Mouse (Mus musculus) layer of hippocampus, postnatal 36 days (tissue): ENCODE measurements around the gene Asnsd1. TPM values are rescaled to one million over a fixed set of nuclear protein-coding genes. Genes with fewer than 3 reads are reported as not detected.
"Not testable (repeated sequence)": the region's sequence is repeated elsewhere in the genome, so short reads cannot be mapped to it uniquely, and the experiment has no call there.

Experiments
- DNase-seq, 2 experiments: peaks; one replicate each; pipeline ENCODE4 v3.0.0; 2022
- total RNA-seq, 2 experiments: library from RNA; stranded (reverse); gene quantifications; 2 replicates each; pipeline ENCODE4 v1.2.3; 2021

Gene Asnsd1
- total RNA-seq = 10 to 100 TPM; 20.2 to 21.2 TPM

- DNase-seq = peak; percentile 96 to 97
Measured at GRCm38 (mm10) chr1:53352327-53353261, at the start of gene Asnsd1, which contains the start of the genes Asdurf and Gm28551. Gene Asnsd1, minus strand, starts transcription at chr1:53352752. Gene Asdurf, minus strand, starts transcription at chr1:53352619. Gene Gm28551, minus strand, starts transcription at chr1:53352667.

DNA sequence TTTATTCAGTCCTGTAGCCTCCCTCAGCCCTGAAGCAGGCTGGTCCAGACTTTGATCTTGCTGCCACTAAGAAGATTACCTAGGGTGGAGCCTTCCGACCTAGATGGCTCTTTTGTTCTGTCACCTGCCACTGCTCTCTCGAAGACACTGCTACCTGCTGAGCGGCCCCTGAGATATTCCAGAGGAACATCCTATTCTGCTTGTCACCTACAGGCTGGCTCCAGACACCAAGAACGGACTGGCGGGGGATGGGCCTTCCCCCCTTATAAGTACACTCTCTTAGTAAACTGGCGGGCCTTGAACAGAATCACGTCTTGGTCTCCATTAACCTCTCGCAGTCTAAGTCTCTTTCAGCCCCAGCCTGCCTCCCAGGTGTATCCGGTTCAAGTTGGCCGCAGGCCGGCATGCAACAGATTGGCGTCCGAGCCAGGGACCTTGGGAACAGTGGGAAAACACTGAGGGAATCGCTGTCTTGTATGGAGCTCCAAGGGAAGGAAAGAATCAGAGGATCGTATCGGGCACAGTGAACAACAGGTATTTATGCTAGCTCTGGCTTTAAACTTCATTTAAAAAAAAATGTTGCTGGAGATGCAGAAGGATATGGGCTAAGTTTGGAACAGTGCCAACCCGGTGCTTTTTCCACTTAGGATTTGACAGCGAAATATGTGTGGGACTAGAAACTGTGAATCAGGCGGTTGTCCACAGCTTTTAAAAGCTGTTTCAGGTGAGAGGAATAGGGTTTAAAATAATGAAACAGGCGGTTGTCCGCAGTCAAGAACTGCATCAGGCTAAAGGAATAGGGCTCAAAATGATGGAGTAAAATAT, 41.6 kb upstream of the Asnsd1 start:
- DNase-seq = not testable (repeated sequence)

DNA sequence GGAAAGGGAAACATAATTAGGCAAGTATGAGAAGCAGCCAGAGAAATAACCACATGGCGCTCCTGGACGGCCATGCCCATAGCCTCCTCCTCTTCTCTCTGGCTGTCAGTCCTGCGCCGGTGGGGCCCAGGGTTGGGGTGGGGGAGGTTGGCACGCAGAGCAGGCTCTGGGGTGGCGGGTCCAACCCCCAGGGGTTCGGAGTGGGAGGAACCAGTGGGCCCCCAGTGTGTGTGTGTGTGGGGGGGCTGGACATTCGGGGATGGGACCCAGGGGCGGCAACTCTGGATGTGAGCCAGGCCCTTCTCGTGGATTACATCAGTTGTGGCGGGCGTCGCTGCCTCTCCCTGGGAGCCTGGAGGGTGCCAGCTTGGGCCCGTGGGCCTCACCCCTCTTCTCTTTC, 36.2 kb upstream of the Asnsd1 start:
- no peak for DNase-seq

DNA sequence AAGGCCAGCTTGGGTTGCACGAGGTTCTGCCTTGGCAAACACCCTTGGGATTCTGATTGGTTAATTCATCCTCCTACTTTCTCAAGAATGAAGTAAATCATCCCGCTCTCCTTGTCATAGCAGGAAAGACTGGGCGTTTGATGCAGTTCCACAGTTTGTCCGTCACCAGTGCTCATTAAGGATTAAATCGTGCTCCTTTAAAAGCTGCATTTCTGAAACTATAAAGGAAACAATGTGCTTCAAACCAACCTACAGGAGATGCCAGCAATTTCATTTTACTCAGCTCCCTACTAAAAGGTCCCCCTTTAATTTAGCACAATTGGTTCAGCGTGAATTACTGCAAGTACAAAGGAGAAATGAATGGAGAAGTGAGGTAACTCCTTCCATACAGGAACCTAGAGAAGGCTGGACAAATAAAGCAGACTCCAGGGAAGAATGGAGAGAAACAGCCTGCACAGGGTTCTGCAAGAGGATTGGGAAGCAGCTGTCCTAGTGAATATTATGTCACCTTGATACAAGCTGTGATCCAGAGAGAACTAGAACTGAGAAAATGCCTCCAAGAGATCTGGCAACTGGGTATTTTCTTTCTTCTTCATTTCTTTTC, 31.6 kb upstream of the Asnsd1 start:
- DNase-seq = no peak

- DNase-seq = no peak
Measured at GRCm38 (mm10) chr1:53377731-53378130, 25.2 kb upstream of the Asnsd1 start.

- not testable (repeated sequence) for DNase-seq
Measured at GRCm38 (mm10) chr1:53375965-53376364, 23.4 kb upstream of the Asnsd1 start.

- no peak for DNase-seq
Measured at GRCm38 (mm10) chr1:53358988-53359387, 6.4 kb upstream of the Asnsd1 start.

DNA sequence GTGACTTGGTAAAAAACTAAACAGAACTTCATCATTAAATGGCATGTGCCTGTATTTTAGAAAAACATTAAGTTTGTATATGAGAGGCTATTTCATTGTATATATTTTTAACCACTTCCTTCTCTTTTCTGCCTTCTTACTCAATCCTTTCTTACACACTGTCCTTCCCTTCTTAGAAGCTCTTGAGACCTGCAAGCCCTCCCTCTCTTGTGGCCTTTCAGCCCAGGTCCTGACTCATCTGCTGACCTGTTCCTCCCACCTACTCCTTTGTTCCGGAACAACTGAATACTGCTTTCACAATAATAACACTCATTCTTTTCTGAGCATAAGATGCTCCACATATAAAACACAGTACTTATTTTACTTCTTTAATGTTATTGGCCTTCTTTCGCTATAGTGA, 11.5 kb downstream of the Asnsd1 start:
- no peak for DNase-seq

GRCm38 (mm10) chr1:53337403-53337802, 15.1 kb downstream of the Asnsd1 start:
- DNase-seq = not testable (repeated sequence)

DNA sequence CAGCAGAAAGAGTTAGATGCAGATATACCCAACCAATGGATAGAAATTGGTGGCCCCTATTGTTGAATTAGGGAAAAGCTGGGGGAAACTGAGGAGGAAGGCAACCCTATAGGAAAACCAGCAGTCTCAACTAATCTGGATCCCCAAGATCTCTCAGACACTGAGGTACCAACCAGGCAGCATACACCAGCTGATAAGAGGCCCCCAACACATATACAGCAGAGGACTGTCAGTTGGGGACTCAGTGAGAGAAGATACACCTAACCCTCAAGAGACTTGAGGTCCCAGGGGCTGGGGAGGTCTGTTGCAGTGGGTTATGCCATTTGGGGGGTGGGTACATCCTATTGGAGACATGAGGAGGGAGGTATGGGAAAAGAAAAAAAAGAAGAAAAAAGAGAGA, 17.1 kb downstream of the Asnsd1 start:
- no peak for DNase-seq

DNA sequence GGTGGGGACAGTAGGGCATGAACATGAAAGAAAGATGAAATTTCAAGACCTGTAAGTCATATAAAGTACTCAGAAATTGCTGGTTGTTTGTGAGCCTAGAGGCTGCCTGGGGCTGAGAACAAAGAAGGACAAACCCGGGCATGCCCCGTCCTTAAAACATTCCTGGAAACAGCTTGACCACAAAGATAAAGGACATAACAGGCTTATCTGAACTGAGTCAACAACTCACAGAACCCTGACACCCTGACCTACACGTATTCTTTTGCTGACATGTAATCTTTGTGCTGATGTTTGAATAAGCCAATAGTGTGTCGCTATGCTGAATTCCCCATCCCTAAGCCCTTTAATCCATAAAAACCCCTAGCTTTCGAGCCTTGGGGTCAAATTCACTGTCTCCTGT, 19.0 kb downstream of the Asnsd1 start:
- DNase-seq = not testable (repeated sequence)

DNA sequence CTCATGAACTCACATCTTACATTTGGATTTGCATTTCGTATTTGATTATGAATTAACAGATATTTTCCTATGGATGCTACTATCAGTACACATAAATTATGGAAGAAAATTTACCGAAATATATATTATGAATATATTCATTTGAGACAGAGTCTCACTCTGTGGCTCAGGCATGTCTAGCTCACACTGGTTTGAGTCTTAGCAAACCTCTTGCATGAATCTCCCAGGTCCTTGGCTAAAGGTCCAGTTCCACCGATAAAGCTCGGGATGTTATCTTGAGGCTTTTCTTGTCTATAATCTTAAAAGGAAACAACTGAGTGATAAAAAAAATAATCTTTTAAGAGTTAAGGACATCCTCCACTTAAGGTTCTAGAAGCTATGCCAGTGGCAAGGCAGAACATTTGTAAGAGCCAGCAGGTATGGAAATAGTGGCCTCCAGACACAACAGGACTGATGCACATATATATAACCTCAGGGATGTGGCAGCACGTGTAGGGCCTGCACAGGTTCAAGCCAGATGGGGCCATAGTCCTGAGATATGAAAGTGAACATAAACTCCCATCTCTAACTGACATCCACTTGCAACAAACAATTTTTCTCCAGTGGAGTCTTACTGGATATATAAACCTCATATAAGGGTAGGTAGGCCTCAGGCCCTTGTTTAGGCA, 27.6 kb downstream of the Asnsd1 start:
- DNase-seq = no peak

DNA sequence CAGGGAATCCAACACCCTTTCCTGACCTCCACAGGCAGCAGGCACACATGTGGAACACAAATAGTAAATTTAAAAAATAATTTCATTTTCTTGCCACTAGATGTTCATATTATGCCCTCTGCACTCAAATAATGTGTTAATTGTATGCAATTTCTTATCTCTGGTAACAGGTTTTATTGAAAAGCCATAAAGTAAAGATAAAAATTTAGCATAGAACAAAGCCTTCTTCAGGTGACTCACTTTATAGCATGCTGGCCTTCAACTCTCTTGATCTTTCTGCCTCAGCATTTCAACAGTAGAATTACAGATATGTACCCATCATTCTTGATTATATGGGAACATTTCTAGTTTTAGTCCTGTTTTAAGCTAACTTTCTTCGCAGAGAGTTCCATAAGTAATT, 28.3 kb downstream of the Asnsd1 start:
- DNase-seq = no peak

GRCm38 (mm10) chr1:53323254-53323653, 29.3 kb downstream of the Asnsd1 start:
- DNase-seq = no peak

GRCm38 (mm10) chr1:53321662-53322344, 30.7 kb downstream of the Asnsd1 start:
- no peak for DNase-seq

DNA sequence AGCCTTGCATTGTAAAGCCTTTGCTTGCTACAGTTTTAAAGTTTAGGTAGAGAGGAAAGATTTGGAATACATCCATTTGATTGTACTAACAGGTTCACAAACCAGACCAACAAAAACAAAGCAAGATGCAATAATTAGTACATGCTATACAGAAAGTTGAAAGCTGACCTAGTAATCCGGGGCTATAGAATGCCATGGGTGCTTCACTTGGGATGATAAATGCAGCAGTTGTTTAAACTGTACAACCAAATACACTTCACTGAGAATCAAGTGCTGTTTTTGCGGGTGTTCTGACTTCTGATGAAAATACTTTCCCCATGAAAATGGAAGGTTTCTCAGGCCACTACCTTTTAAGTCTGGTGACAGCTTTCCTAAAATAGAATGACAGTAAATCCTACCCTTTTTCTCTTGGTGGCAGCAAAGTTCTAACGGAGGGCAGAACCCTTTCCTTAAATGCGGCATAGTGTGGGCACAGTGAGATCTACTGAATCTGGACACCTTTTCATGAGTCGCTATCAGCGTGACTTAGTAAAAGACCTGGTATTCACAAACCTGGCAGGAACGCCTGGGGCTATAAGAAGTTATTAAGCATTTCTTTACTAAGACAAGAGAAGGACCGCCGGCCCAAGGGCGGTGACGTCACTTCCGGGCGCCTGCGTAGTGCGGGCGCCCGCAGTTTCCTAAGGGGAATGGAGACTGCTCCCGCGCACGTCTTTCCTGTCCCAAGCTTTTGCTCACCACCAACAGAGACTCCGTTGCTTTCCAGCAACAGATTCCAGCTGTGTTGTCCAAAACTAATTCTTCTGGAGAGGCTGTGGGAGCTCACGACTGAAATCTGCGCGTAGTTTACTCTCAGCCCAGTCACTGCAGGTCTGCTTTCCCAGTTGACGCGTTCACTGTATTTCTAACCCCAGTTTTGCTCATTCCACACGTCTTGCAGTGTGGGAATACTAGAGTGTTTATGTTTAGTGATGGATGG, 39.3 kb downstream of the Asnsd1 start, which contains the start of gene Osgepl1:
Gene Osgepl1, plus strand, starts transcription at position 636 of the 979 bp plus-strand sequence.
- peak; percentile 81 to 82 for DNase-seq

- no peak for DNase-seq
Measured at GRCm38 (mm10) chr1:53300506-53300905, 52.0 kb downstream of the Asnsd1 start.

DNA sequence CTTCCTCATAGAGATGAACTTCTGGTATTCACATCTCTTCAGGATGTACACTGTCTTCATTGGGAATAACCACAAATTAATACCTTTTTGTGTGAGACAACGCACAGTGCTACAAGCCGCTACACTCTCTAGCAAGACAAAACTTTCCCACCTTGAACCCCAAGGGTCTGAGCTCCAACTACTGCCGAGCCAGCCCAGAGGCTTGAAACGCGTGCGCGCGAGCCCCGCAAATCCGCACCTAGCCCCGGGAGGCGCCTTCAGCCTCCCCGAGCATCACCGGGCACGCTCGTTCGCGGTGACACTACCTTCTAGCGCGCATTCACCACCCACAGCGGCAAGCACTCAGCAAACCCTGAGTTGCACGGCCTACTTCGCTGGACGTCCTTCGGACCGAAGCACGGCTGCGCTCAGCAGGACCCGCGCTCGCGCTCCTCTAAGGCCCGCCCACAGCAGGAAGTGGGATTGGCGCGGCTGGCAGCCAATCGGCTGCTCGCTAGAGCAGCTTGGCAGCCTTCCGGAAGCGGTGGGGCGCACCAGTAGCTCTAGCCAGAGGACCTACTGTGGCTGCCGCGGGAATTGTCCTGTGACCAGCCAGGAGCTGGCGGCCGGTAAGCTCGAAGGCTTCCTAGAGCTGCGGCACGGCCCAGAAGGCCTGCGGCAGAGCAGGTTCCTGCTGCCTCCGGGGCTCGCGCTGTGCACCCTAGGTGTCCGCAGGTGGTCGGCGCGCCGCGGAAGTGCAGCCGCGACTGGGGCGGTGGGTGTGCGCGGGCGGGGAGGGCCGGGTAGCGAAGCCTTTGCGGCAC, 55.8 kb downstream of the Asnsd1 start, which contains the start of the genes Pms1, Ormdl1 and Gm28778:
Gene Pms1, minus strand, starts transcription at position 438 of the 803 bp plus-strand sequence.
Gene Ormdl1, plus strand, starts transcription at position 515 of the 803 bp plus-strand sequence.
Gene Gm28778, plus strand, starts transcription at position 531 of the 803 bp plus-strand sequence.
- peak; percentile 94 to 96 for DNase-seq
